Mouse (Mus musculus) adrenal gland, adult 2 months (tissue): Measurements from ENCODE around the gene Lnx2. TPM values are rescaled to one million over a fixed set of nuclear protein-coding genes. Genes with fewer than 3 reads are reported as not detected.

Source experiments
- DNase-seq: peaks from one replicate; pipeline ENCODE4 v3.0.0; 2021
- long read RNA-seq: library from polyadenylated mRNA; stranded (forward); transcript quantifications from one replicate; pipeline ENCODE4 v2.0.0, GENCODE M21; 2021
- polyA plus RNA-seq: library from polyadenylated mRNA; depleted of rRNA; stranded (reverse); fragments of >200 nt; gene quantifications from 2 replicates; pipeline ENCODE4 v1.2.3, GENCODE M21; 2012; rRNA removed
- total RNA-seq, 2 experiments: library from RNA; stranded (reverse); gene quantifications; 2 replicates each; pipeline ENCODE4 v1.2.3; 2021

Lnx2 gene
- 10 to 100 TPM; 13.0 to 13.4 TPM for total RNA-seq
- 33.1 and 38.5 TPM in 2 replicates for polyA plus RNA-seq
- long read RNA-seq, full-length matches to known transcripts, result 8 of 15 reads
- long read RNA-seq, partial matches to known transcripts, result 1 of 15 reads
- long read RNA-seq, other reads (novel, unspliced or antisense), result 6 of 15 reads

GRCm38 (mm10) chr5:147076026-147076798 lies at the start of gene Lnx2:
Lnx2 (minus strand) TSS chr5:147076586.
- DNase-seq, result peak; percentile 99

GRCm38 (mm10) chr5:147125542-147126185 lies 49.3 kb upstream of the Lnx2 start:
- no peak for DNase-seq

- DNase-seq, result no peak
Measured at GRCm38 (mm10) chr5:147124794-147125193, 48.4 kb upstream of the Lnx2 start.

GRCm38 (mm10) chr5:147121146-147121545 lies 44.8 kb upstream of the Lnx2 start:
- DNase-seq, result no peak

- peak; percentile 40 for DNase-seq
Measured at GRCm38 (mm10) chr5:147117027-147117426, 40.6 kb upstream of the Lnx2 start.

- DNase-seq, result no peak
Measured at GRCm38 (mm10) chr5:147115631-147116030, 39.2 kb upstream of the Lnx2 start.

GRCm38 (mm10) chr5:147114738-147115137 lies 38.4 kb upstream of the Lnx2 start:
- DNase-seq, result no peak

GRCm38 (mm10) chr5:147108861-147109591 lies 32.6 kb upstream of the Lnx2 start:
- DNase-seq, result peak; percentile 13

GRCm38 (mm10) chr5:147107276-147107675 lies 30.9 kb upstream of the Lnx2 start:
- DNase-seq, result no peak

GRCm38 (mm10) chr5:147102295-147102694 lies 25.9 kb upstream of the Lnx2 start:
- DNase-seq, result no peak

- no peak for DNase-seq
Measured at GRCm38 (mm10) chr5:147100180-147100579, 23.8 kb upstream of the Lnx2 start.

GRCm38 (mm10) chr5:147098667-147099066 lies 22.3 kb upstream of the Lnx2 start:
- DNase-seq, result no peak

- no peak for DNase-seq
Measured at GRCm38 (mm10) chr5:147096586-147096985, 20.2 kb upstream of the Lnx2 start.

- DNase-seq, result peak; percentile 89
Measured at GRCm38 (mm10) chr5:147094296-147094695, 17.9 kb upstream of the Lnx2 start.

GRCm38 (mm10) chr5:147092448-147092847 lies 16.1 kb upstream of the Lnx2 start:
- no peak for DNase-seq

GRCm38 (mm10) chr5:147090256-147090963 lies 14.0 kb upstream of the Lnx2 start:
- DNase-seq, result no peak

- DNase-seq, result no peak
Measured at GRCm38 (mm10) chr5:147089836-147090235, 13.4 kb upstream of the Lnx2 start.

- DNase-seq, result peak; percentile 21
Measured at GRCm38 (mm10) chr5:147086816-147087215, 10.4 kb upstream of the Lnx2 start.

- no peak for DNase-seq
Measured at GRCm38 (mm10) chr5:147085201-147085894, 9.0 kb upstream of the Lnx2 start.

GRCm38 (mm10) chr5:147078110-147078900 lies 1.9 kb upstream of the Lnx2 start:
- peak; percentile 14 for DNase-seq
